Mouse (Mus musculus) C2C12 (cell line): ENCODE results near the gene Miga1. TPM values are rescaled to one million over a fixed set of nuclear protein-coding genes. Genes with fewer than 3 reads are reported as not detected.
"Not testable (repeated sequence)": the region's sequence is repeated elsewhere in the genome, so short reads cannot be mapped to it uniquely, and the experiment has no call there.

Source experiments
- H3K27me3 ChIP-seq: one replicate; pipeline ENCODE4 v1.6.1; 2011; ENCODE audit not compliant: control insufficient read depth, insufficient read depth, insufficient read length
- H3K36me3 ChIP-seq: one replicate; pipeline ENCODE4 v1.6.1; 2011; ENCODE audit not compliant: control insufficient read depth, insufficient read depth
- H3K4me3 ChIP-seq: one replicate; pipeline ENCODE4 v1.5.1; 2011; ENCODE audit warnings: mild to moderate bottlenecking, control low read depth; ENCODE audit not compliant: poor library complexity, insufficient read depth, severe bottlenecking
- H3K79me2 ChIP-seq: one replicate; pipeline ENCODE4 v1.6.1; 2011; ENCODE audit not compliant: control insufficient read depth, insufficient read depth
- H3K79me3 ChIP-seq: one replicate; pipeline ENCODE4 v1.6.1; 2011; ENCODE audit warnings: low read depth, control low read depth
- H3ac ChIP-seq: one replicate; pipeline ENCODE3; 2011; ENCODE audit warnings: low read depth; ENCODE audit not compliant: control insufficient read depth, insufficient read length
- CEBPB ChIP-seq: IDR thresholded peaks from one replicate; pipeline ENCODE4 v1.6.1; 2011; ENCODE audit warnings: low read depth, mild to moderate bottlenecking, control low read depth, moderate library complexity
- CTCF ChIP-seq: IDR thresholded peaks from one replicate; pipeline ENCODE4 v1.5.1; 2011; ENCODE audit not compliant: control insufficient read depth, insufficient read depth, insufficient read length
- FOSL1 ChIP-seq: IDR thresholded peaks from one replicate; pipeline ENCODE4 v1.8.0; 2011; ENCODE audit warnings: mild to moderate bottlenecking, low read length; ENCODE audit not compliant: poor library complexity, insufficient read depth, severe bottlenecking
- MAX ChIP-seq: IDR thresholded peaks from one replicate; pipeline ENCODE4 v1.6.1; 2011; ENCODE audit warnings: mild to moderate bottlenecking, control low read depth
- MYOD1 ChIP-seq: IDR thresholded peaks from one replicate; pipeline ENCODE4 v1.6.1; 2011; ENCODE audit warnings: low read depth; ENCODE audit not compliant: control insufficient read depth, insufficient read length
- MYOG ChIP-seq: IDR thresholded peaks from one replicate; pipeline ENCODE4 v1.6.1; 2011; ENCODE audit not compliant: control insufficient read depth, insufficient read length; ENCODE audit errors: extremely low read depth
- USF1 ChIP-seq: IDR thresholded peaks from one replicate; pipeline ENCODE4 v1.6.1; 2011; ENCODE audit warnings: low read depth, mild to moderate bottlenecking, control low read depth, moderate library complexity
- polyA plus RNA-seq: library from polyadenylated mRNA; unstranded; fragments of >200 nt; fragmentation: generic; extraction: Trizol; gene quantifications from one replicate; pipeline ENCODE4 v1.2.1, GENCODE M21; 2012; ENCODE audit warnings: missing spikeins

The Miga1 gene
- polyA plus RNA-seq, 1 experiment, result 0.43 TPM

DNA sequence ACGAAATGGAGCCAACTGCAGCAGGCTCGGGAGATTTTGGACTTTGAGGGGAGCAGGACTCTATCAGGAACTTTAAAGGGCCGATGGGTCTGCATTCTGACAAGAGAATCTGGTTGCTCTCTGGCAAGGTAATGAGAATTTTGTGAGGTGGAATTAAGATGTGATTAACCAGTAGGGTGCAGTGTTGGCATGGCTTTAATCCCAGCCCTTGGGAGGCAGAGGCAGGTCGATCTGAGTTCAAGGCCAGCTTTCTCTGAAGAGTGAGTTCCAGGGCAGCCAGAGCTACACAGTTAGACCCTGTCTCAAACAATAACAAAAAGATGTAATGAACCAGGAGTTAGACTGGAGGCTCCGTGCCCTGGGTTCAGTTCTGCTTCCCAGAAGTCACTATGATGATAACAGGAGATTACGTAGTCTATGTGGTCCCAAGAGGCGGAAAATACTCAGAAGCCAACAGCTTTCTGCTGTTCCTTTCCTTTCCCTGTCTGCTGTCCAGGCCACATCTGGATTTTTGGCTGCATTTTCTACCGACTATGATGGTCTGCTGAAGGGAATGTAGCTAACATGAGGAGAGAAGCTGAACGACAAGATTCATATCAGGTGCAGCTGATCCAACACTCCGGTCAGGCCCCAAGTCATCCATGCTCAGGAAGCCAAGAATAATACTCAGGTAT is 19.1 kb downstream of the Miga1 start:
- no peak overlapping the region for H3ac ChIP-seq
- no peak overlapping the region for H3K4me3 ChIP-seq
- no peak for TF ChIP-seq CEBPB
- no peaks in the 10 kb centered on the region for H3K79me2 ChIP-seq
- no peaks in the 10 kb centered on the region for H3K27me3 ChIP-seq
- no peaks in the 10 kb centered on the region for H3K36me3 ChIP-seq
- no peaks in the 10 kb centered on the region for H3K79me3 ChIP-seq

DNA sequence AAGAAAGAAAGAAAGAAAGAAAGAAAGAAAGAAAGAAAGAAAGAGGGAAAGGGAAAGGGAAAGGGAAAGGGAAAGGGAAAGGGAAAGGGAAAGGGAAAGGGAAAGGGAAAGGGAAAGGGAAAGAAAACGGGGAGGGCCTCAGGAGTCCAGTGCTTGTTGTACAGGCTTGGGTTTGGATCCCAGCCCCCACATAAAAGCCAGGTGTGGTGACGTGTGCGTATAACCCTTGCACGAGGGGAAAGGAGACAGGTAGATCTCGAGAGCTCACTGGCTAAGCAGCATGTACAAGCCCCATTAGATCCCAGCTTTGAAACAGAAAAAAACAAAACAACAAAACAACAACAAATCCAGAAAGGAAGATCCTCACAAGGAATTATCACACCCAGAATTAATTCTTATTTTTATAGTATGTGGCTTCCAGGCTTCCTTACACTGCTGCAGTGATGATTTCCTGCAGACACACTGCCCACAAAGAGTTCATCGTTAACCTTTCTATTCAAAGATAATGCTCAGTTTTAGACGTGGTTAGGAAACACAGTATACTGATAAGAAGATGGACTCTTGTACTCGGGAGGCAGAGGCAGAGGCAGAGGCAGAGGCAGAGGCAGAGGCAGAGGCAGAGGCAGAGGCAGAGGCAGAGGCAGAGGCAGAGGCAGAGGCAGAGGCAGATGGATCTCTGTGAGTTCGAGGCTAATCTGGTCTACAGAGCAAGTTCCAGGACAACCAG is 23.6 kb downstream of the Miga1 start:
- H3K36me3 ChIP-seq, H3ac ChIP-seq, H3K79me2 ChIP-seq, H3K27me3 ChIP-seq, H3K4me3 ChIP-seq, H3K79me3 ChIP-seq: not testable (repeated sequence)

DNA sequence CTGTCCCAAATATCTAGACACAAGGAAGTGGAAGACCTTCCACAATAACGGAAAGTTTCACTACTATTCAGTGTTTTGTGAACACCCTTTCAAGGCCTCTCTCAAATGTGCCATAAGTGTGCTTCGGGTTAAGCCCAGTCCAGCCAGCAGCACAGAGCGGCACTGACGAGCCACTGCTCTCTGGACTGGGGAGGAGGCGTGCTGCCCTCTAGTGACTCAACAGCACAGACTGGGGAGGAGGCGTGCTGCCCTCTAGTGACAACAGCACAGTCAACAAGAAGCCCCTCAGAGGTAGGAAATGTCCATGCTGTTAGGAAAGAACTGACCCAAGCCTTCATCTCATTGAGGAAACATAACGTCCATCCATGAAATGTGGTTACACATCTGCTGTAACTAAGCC is 24.6 kb downstream of the Miga1 start:
- no peaks in the 10 kb centered on the region for H3K27me3 ChIP-seq
- H3K4me3 ChIP-seq, result no peak overlapping the region
- H3K36me3 ChIP-seq, result no peaks in the 10 kb centered on the region
- no peaks in the 10 kb centered on the region for H3K79me2 ChIP-seq
- no peaks in the 10 kb centered on the region for H3K79me3 ChIP-seq
- no peak overlapping the region for H3ac ChIP-seq
- TF ChIP-seq MYOD1 (no peak), CEBPB (no peak), CTCF (peak; percentile 95), FOSL1 (no peak), MAX (no peak)

DNA sequence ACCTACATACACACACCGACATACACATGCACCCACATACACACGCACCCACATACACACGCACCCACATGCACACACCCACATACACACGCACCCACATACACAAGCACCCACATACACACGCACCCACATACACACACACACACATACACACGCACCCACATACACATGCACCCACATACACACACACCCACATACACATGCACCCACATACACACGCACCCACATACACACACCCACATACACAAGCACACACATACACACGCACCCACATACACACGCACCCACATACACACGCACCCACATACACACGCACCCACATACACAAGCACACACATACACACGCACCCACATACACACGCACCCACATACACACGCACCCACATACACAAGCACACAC is 25.5 kb downstream of the Miga1 start:
- H3K79me2 ChIP-seq, H3K27me3 ChIP-seq, H3K36me3 ChIP-seq: not testable (repeated sequence)

DNA sequence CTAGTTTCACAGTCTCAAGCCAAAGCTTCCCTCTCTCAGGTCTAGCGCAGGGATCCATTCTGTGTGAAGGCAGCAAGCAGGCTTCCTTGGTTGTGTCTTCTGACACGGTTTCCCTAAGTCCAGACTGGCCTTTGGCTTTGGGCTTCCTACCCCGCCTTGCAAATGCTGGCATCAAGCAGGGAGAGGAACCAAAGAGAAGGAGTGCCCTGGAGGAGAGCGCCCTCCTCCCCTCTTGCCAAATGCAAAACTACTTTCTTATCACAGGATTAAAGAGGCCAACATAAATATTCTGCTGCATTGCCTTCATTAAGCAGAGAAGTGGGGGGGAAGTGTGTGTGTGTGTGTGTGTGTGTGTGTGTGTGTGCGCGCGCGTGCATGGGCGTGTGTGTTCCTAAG is 31.0 kb downstream of the Miga1 start:
- Histone ChIP-seq H3ac (no peak overlapping the region), H3K36me3 (no peaks in the 10 kb centered on the region), H3K79me3 (no peaks in the 10 kb centered on the region), H3K27me3 (no peaks in the 10 kb centered on the region), H3K4me3 (no peak overlapping the region), H3K79me2 (no peaks in the 10 kb centered on the region)
- TF ChIP-seq MYOD1, result no peak
- TF ChIP-seq MYOG, result no peak
- no peak for TF ChIP-seq CTCF
- TF ChIP-seq FOSL1, result no peak
- TF ChIP-seq CEBPB, result no peak
- no peak for TF ChIP-seq MAX
- no peak for TF ChIP-seq USF1

More for the DNA sequence above, 25.5 kb downstream of the Miga1 start:
- not testable (repeated sequence) for H3ac ChIP-seq, H3K79me3 ChIP-seq, H3K4me3 ChIP-seq

DNA sequence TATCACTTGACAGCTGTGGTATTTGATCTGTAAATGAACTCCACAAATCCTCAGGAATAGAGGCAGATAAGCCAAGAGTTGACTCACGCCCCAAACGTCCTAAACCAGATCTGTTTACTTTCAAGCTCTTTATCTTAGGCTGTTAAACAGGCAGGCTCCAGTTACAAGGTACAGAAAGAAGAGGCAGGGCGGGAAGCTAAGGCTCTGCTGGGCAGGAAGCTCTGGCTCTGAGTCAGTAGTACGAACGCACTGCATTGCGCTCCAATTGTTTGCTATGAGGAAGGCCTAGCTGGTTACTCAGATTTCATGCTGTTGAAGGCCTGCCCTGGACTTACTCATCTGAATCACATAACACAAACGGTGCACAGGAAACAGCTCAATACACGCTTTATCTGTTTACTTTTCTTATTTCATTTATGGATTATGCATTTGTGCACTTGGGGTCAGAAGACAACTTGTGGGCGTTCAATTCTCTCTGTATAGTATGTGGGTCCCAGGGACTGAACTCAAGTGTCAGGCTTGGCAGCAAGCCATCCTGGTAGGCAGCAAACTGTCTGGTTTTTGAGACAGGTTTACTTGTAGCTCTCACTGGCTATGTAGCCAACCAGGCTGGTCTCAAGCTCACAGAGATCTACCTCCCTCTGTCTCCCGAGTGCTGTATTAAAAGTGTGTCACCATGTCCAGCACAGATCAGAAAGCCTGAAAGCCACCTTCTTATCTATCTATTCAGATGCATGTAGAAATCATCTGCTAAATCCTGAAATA is 31.5 kb downstream of the Miga1 start:
- Histone ChIP-seq H3K36me3 (no peaks in the 10 kb centered on the region), H3K79me3 (no peaks in the 10 kb centered on the region), H3ac (no peak overlapping the region), H3K27me3 (no peaks in the 10 kb centered on the region), H3K4me3 (no peak overlapping the region), H3K79me2 (no peaks in the 10 kb centered on the region)
- TF ChIP-seq FOSL1 (no peak), USF1 (no peak), MYOG (no peak), MYOD1 (no peak), MAX (no peak), CEBPB (no peak), CTCF (no peak)
